Mouse (Mus musculus): ENCODE results near the gene Eif4e. TPM values are rescaled to one million over a fixed set of nuclear protein-coding genes. Genes with fewer than 3 reads are reported as not detected.

The Eif4e gene
- total and polyA plus RNA-seq, 2 experiments, result 12.8 to 18.2 TPM

- Histone ChIP-seq H3K27ac (replicated peaks; ENCODE audit: insufficient read depth, low read depth, low read length) (peak within 1 kb of the TSS; percentile 50), H3K4me1 (ENCODE audit: control insufficient read depth, insufficient read depth, low read length) (peaks cover 4% of the 10 kb centered on the region; the same call in 1 of the 2 replicates), H3K9ac (ENCODE audit: low read depth, low read length) (peak within 1 kb of the TSS; percentile 96), H3K4me3 (ENCODE audit: insufficient read depth, low read depth, low read length) (peak within 1 kb of the TSS; percentile 86), H3K79me2 (ENCODE audit: control insufficient read depth, insufficient read depth, low read length) (peaks cover 18% of the 10 kb centered on the region), H3K27me3 (ENCODE audit: control insufficient read depth, insufficient read depth, low read length) (no peaks in the 10 kb centered on the region), H3K36me3 (ENCODE audit: control insufficient read depth, insufficient read depth, low read length) (peaks cover 4% of the 10 kb centered on the region; the same call in 1 of the 2 replicates)
- TF ChIP-seq POLR2A (IDR thresholded peaks at IDR 0.05; ENCODE audit: extremely low read depth, insufficient read depth, low read length), result peak; percentile 74
- TF ChIP-seq CTCF (IDR thresholded peaks at IDR 0.05; ENCODE audit: low read depth, low read length), result no peak
- WGBS, result under 1% methylated on average over 65 of the region's 65 CpGs
- peak; percentile 76 for DNase-seq (ENCODE audit: extremely low read depth, low read depth, low spot score)
Observed at GRCm38 (mm10) chr3:138489327-138490033, 36.5 kb upstream of the Eif4e start, which contains the start of gene Metap1. Metap1 (minus strand) TSS chr3:138489515.

DNA sequence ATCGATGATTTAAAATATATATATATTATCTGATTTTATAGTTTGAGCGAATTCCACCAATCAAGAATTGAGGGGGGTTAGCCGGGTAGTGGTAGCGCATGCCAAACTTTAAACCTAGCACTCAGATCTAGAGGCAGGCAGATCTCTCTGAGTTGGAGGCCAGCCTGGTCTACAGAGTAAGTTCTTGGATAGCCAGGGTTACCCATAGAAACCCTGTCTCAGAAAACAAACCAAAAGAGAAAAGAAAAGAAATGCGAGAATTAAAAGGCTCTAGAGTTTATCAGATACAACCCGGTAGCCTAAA lies 36.0 kb upstream of the Eif4e start:
- Histone ChIP-seq H3K27ac (replicated peaks; ENCODE audit: insufficient read depth, low read depth, low read length) (no peak overlapping the region), H3K79me2 (ENCODE audit: control insufficient read depth, insufficient read depth, low read length) (peaks cover 13% of the 10 kb centered on the region; the same call in 1 of the 2 replicates), H3K4me1 (ENCODE audit: control insufficient read depth, insufficient read depth, low read length) (peaks cover 4% of the 10 kb centered on the region; the same call in 1 of the 2 replicates), H3K36me3 (ENCODE audit: control insufficient read depth, insufficient read depth, low read length) (no peaks in the 10 kb centered on the region), H3K9ac (ENCODE audit: low read depth, low read length) (peak overlapping the region; percentile 49; the same call in 1 of the 2 replicates), H3K27me3 (ENCODE audit: control insufficient read depth, insufficient read depth, low read length) (no peaks in the 10 kb centered on the region), H3K4me3 (ENCODE audit: insufficient read depth, low read depth, low read length) (peak overlapping the region; percentile 14; the same call in 1 of the 2 replicates)
- WGBS, result 12% methylated on average over 6 of the region's 6 CpGs
- TF ChIP-seq POLR2A (IDR thresholded peaks at IDR 0.05; ENCODE audit: extremely low read depth, insufficient read depth, low read length) (no peak), CTCF (IDR thresholded peaks at IDR 0.05; ENCODE audit: low read depth, low read length) (no peak)
- DNase-seq (ENCODE audit: extremely low read depth, low read depth, low spot score), result no peak

GRCm38 (mm10) chr3:138493668-138494067 lies 32.3 kb upstream of the Eif4e start:
- Histone ChIP-seq H3K36me3 (ENCODE audit: control insufficient read depth, insufficient read depth, low read length) (no peaks in the 10 kb centered on the region), H3K4me1 (ENCODE audit: control insufficient read depth, insufficient read depth, low read length) (peaks cover 2% of the 10 kb centered on the region; the same call in 1 of the 2 replicates), H3K9ac (ENCODE audit: low read depth, low read length) (no peak overlapping the region), H3K4me3 (ENCODE audit: insufficient read depth, low read depth, low read length) (no peak overlapping the region), H3K27me3 (ENCODE audit: control insufficient read depth, insufficient read depth, low read length) (no peaks in the 10 kb centered on the region), H3K79me2 (ENCODE audit: control insufficient read depth, insufficient read depth, low read length) (peaks cover 5% of the 10 kb centered on the region; the same call in 1 of the 2 replicates), H3K27ac (replicated peaks; ENCODE audit: insufficient read depth, low read depth, low read length) (no peak overlapping the region)
- 76% methylated on average over 3 of the region's 3 CpGs for WGBS
- no peak for DNase-seq (ENCODE audit: extremely low read depth, low read depth, low spot score)
- TF ChIP-seq CTCF (IDR thresholded peaks at IDR 0.05; ENCODE audit: low read depth, low read length) (no peak), POLR2A (IDR thresholded peaks at IDR 0.05; ENCODE audit: extremely low read depth, insufficient read depth, low read length) (no peak)

DNA sequence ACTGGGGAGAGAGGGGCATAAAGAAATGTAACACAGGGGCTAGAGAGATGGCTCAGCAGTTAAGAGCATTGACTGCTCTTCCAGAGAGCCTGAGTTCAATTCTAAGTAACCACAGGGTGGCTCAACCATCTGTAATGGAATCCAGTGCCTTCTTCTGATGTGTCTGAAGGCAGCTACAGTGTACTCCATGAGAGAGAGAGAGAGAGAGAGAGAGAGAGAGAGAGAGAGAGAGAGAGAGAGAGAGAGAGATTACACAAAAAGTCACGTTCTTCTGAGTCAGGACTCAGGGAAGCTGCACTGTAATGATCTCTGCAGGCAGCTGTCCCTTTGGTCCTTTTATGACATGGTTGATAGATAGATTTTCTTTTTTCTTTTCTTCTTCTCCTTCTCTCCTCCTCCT lies 31.4 kb upstream of the Eif4e start:
- no peak for TF ChIP-seq POLR2A (IDR thresholded peaks at IDR 0.05; ENCODE audit: extremely low read depth, insufficient read depth, low read length)
- no peak for TF ChIP-seq CTCF (IDR thresholded peaks at IDR 0.05; ENCODE audit: low read depth, low read length)
- Histone ChIP-seq H3K4me1 (ENCODE audit: control insufficient read depth, insufficient read depth, low read length) (peaks cover 2% of the 10 kb centered on the region; the same call in 1 of the 2 replicates), H3K36me3 (ENCODE audit: control insufficient read depth, insufficient read depth, low read length) (no peaks in the 10 kb centered on the region), H3K9ac (ENCODE audit: low read depth, low read length) (no peak overlapping the region), H3K4me3 (ENCODE audit: insufficient read depth, low read depth, low read length) (no peak overlapping the region), H3K27me3 (ENCODE audit: control insufficient read depth, insufficient read depth, low read length) (no peaks in the 10 kb centered on the region), H3K27ac (replicated peaks; ENCODE audit: insufficient read depth, low read depth, low read length) (no peak overlapping the region), H3K79me2 (ENCODE audit: control insufficient read depth, insufficient read depth, low read length) (no peaks in the 10 kb centered on the region)
- 71% methylated on average over 1 of the region's 1 CpGs for WGBS
- DNase-seq (ENCODE audit: extremely low read depth, low read depth, low spot score), result no peak

- Histone ChIP-seq H3K9ac (ENCODE audit: low read depth, low read length) (no peak overlapping the region), H3K27ac (replicated peaks; ENCODE audit: insufficient read depth, low read depth, low read length) (no peak overlapping the region), H3K27me3 (ENCODE audit: control insufficient read depth, insufficient read depth, low read length) (no peaks in the 10 kb centered on the region), H3K79me2 (ENCODE audit: control insufficient read depth, insufficient read depth, low read length) (no peaks in the 10 kb centered on the region), H3K36me3 (ENCODE audit: control insufficient read depth, insufficient read depth, low read length) (no peaks in the 10 kb centered on the region), H3K4me1 (ENCODE audit: control insufficient read depth, insufficient read depth, low read length) (no peaks in the 10 kb centered on the region), H3K4me3 (ENCODE audit: insufficient read depth, low read depth, low read length) (no peak overlapping the region)
- no peak for TF ChIP-seq POLR2A (IDR thresholded peaks at IDR 0.05; ENCODE audit: extremely low read depth, insufficient read depth, low read length)
- no peak for TF ChIP-seq CTCF (IDR thresholded peaks at IDR 0.05; ENCODE audit: low read depth, low read length)
- WGBS, result 59% methylated on average over 11 of the region's 11 CpGs
- DNase-seq (ENCODE audit: extremely low read depth, low read depth, low spot score), result no peak
Observed at GRCm38 (mm10) chr3:138495166-138496145, 30.5 kb upstream of the Eif4e start.

All from liver, adult 2 months (tissue).